Mouse (Mus musculus): ENCODE measurements at regions not wholly inside any gene's neighbourhood (a gene's known extent, or its start where the extent isn't known, plus 50 kb on each side); places are given as distances from the start of the nearest gene placed in this dataset.
"Not testable (repeated sequence)": the region's sequence is repeated elsewhere in the genome, so short reads cannot be mapped to it uniquely, and the experiment has no call there.

GRCm38 (mm10) chr1:184669173-184669572, 63.2 kb downstream of the Hlx start:
- DNase-seq (ENCODE audit: low read depth): not testable (repeated sequence)

GRCm38 (mm10) chr1:184668428-184668827, 64.0 kb downstream of the Hlx start:
- no peak for DNase-seq (ENCODE audit: low read depth)

- DNase-seq (ENCODE audit: low read depth): no peak
Measured at GRCm38 (mm10) chr1:184668022-184668421, 64.4 kb downstream of the Hlx start.

GRCm38 (mm10) chr1:184665243-184665642, 67.2 kb downstream of the Hlx start:
- no peak for DNase-seq (ENCODE audit: low read depth)

GRCm38 (mm10) chr1:184664098-184664375, 68.4 kb downstream of the Hlx start:
- DNase-seq (ENCODE audit: low read depth): no peak

- no peak for DNase-seq (ENCODE audit: low read depth)
Measured at GRCm38 (mm10) chr1:184663300-184664097, 68.9 kb downstream of the Hlx start.

- no peak for DNase-seq (ENCODE audit: low read depth)
Measured at GRCm38 (mm10) chr1:184650541-184651105, 81.8 kb downstream of the Hlx start.

GRCm38 (mm10) chr1:184647920-184648540, 84.4 kb downstream of the Hlx start:
- no peak for DNase-seq (ENCODE audit: low read depth)

- DNase-seq (ENCODE audit: low read depth): no peak
Measured at GRCm38 (mm10) chr1:184644767-184645598, 87.4 kb downstream of the Hlx start.

GRCm38 (mm10) chr1:184630695-184631475, 101.5 kb downstream of the Hlx start:
- DNase-seq (ENCODE audit: low read depth): no peak

- DNase-seq (ENCODE audit: low read depth): no peak
Measured at GRCm38 (mm10) chr1:184629194-184629593, 103.2 kb downstream of the Hlx start.

GRCm38 (mm10) chr1:184628566-184629168, 103.8 kb downstream of the Hlx start:
- no peak for DNase-seq (ENCODE audit: low read depth)

- no peak for DNase-seq (ENCODE audit: low read depth)
Measured at GRCm38 (mm10) chr1:184622462-184622861, 110.0 kb downstream of the Hlx start.

GRCm38 (mm10) chr1:184621950-184622349, 110.5 kb downstream of the Hlx start:
- DNase-seq (ENCODE audit: low read depth): no peak

GRCm38 (mm10) chr1:184617853-184618454, 114.5 kb downstream of the Hlx start:
- DNase-seq (ENCODE audit: low read depth): no peak

GRCm38 (mm10) chr1:184615991-184616390, 116.4 kb downstream of the Hlx start:
- DNase-seq (ENCODE audit: low read depth): no peak

GRCm38 (mm10) chr1:184614699-184615415, 117.6 kb downstream of the Hlx start:
- DNase-seq (ENCODE audit: low read depth): peak; percentile 2

GRCm38 (mm10) chr1:184612880-184613279, 119.5 kb downstream of the Hlx start:
- DNase-seq (ENCODE audit: low read depth): no peak

GRCm38 (mm10) chr1:184608938-184609337, 123.5 kb downstream of the Hlx start:
- DNase-seq (ENCODE audit: low read depth): no peak

GRCm38 (mm10) chr1:184608338-184608737, 124.1 kb downstream of the Hlx start:
- no peak for DNase-seq (ENCODE audit: low read depth)
